Mouse (Mus musculus) kidney, adult 8-10 months (tissue): ENCODE results near the gene Bcl2l12.
A peak's percentile ranks its signal among the peaks of the same experiment; 100 is the strongest.

ENCODE experiments used
- DNase-seq, 2 experiments: peaks; one replicate each; pipeline ENCODE4 v3.0.0; 2022

Bcl2l12 gene

DNA sequence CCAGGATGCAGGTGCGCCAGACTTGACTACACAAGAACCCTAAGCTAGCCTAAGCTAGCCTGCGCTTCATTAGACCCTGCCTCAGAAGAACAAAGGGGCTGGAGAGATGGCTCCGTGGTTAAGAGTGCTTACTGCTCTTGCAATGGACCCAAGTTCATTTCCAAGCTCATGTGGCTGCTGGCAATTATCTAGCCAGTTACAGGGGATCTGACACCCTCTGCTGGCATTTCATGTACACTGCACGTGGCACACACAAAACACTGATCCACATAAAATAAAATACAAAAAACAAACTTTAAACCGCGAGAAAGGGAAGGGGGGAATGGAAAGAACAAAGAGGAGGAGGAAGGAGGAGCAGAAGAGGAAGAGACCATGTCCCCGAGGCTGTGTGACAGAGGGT is 40.3 kb downstream of the Bcl2l12 start:
- peak; percentile 48 to 64 for DNase-seq

- no peak for DNase-seq
These were observed 41.2 kb downstream of the Bcl2l12 start for GRCm38 (mm10) chr7:44957183-44957835.

- DNase-seq, result no peak
These were observed 42.2 kb downstream of the Bcl2l12 start for GRCm38 (mm10) chr7:44956266-44956665.

DNA sequence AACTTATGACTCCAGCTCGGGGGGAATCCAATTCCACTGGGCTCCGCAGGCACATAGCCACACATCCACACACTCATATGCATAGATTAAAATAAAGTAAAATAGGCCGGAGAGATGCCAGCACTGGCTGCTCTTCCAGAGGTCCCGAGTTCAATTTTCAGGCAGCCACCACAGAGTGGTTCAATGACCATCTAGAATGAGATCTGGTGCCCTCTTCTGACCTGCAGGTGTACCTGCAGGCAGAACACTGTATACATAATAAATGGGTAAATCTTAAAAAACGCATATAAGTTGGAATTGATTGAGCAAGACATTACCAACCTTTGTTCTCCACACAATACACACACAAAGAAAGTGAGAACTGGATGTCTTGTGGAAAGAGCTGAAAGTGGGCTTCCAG is 42.9 kb downstream of the Bcl2l12 start:
- no peak for DNase-seq

DNA sequence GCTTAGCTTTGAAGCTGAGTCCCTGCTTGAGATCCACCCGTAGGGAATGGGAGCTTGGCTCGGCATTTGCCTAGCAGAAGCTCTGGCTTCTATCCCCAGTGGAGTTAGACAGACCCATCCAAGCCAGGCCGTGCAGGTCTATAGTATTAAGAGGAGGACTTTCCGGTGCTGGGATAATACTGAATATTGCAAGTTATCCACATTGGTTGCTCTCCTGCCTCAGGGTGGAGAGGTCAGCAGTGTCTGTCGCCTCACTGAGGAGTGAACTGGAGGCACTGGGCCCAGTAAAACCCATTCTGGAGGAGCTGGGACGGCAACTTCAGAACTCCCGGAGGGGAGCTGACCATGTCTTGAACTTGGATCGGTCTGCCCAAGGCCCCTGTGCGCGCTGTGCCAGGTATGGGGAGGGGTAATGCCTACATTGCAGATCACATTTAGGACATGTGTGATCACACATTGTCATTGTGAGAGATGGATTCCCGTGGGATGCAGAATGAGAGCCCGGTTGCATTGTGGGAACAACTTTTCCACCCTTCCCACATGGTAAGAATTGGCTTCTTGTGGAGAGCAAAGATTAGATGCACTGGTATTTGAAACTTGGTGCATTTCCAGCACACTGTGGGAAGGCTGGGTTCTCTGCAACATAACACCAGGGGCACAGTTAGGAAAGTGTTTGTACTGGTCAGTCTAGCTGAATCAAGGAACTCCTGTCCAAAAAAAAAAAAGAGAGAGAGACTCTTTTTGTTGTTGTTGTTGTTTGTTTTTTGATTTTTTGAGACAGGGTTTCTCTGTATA is 44.2 kb downstream of the Bcl2l12 start:
- no peak for DNase-seq

GRCm38 (mm10) chr7:44953561-44953960 is 45.0 kb downstream of the Bcl2l12 start:
- no peak for DNase-seq

DNA sequence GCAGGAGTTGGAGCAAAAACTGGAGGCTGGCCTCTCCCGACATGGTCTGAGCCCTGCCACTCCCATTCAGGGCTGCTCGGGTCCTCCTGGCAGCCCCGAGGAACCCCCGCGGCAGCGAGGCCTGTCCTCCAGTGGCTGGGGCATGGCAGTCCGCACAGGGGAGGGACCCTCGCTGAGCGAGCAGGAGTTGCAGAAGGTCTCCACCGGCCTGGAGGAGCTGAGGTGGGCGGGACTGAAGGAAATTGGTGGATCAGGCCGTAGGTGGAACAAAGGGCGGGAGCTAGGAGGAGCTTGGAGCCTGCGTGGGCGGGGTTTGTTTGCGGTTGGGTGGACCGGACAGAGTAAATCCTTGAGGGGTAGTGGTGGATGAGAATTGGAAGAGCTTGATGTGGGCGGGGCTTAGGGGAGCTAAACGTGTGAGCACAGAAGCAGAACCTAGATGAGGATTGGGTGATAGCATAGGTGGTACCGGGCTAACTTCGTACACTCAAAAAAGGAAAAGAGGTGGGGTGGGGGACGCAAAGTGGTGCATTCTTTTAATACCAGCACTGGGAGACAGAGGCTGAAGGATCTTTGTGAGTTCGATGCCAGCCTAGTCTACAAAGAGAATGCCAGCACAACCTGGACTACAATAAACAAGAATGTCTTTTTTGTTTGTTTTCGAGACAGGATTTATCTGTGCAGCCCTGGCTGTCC is 45.8 kb downstream of the Bcl2l12 start:
- DNase-seq, result peak; percentile 96

GRCm38 (mm10) chr7:44951960-44952359 is 46.6 kb downstream of the Bcl2l12 start:
- DNase-seq, result peak; percentile 82 to 86

- no peak for DNase-seq
These were observed 48.6 kb downstream of the Bcl2l12 start for GRCm38 (mm10) chr7:44949922-44950321.

DNA sequence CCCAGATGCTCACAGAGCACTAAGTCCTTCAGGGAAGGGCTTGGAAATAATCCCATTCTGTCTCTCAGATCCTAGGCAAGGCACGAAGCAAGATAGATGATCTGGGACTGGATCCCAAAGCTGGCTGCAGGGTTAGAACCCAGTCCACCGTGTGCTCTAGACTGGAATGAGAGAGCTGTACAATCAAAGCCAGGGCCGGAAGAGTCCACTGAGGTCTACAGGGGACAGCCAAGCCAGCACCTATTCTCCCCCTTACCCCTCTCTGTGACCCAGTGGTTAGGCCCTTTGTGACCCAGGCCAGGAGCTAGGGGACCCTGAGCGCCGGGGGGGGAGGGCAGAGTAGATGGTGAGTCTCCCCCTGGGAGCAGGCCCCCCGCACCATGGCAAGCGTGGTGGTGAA is 55.6 kb downstream of the Bcl2l12 start, which contains the start of gene Tsks:
Gene Tsks (plus strand): TSS at position 301 of the 400 bp plus-strand sequence.
- no peak for DNase-seq
